Mouse (Mus musculus): ENCODE data around the gene Syngr1. TPM values are rescaled to one million over a fixed set of nuclear protein-coding genes. Genes with fewer than 3 reads are reported as not detected.

Gene Syngr1
- polyA plus RNA-seq, 1 experiment from 2014 or later = 38.6 TPM

DNA sequence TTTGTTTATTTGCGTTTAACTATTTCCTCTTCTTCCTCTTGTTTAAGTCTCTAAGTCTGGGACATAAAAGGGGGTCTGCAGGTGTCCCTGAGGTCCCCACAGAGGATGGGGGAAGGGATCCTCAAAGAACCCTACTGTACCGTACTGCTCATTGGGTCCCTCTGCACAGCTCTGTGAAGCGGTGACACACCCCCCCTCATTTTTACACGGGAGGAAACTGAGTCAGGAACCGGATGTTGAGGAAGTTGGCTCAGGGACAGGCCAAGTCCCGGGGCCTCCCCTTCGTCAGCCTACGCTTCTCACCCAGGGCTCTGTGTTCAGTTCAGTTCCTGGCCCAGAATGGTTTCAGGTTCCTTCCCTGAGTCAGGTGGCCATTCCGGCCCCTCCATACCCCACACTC lies 39.4 kb upstream of the Syngr1 start:
- H3K4me1 ChIP-seq (replicated peaks; ENCODE audit: control insufficient read depth, insufficient read depth, low read length) = peaks cover 26% of the 10 kb centered on the region
- no peak overlapping the region for H3K4me2 ChIP-seq
- no peak for DNase-seq (ENCODE audit: low spot score)
- H3K4me3 ChIP-seq (ENCODE audit: low read depth, low read length) = no peak overlapping the region
- no peaks in the 10 kb centered on the region for H3K27me3 ChIP-seq (replicated peaks; ENCODE audit: control insufficient read depth, insufficient read depth, low read length)
- H3K9me3 ChIP-seq (ENCODE audit: control insufficient read depth, low read length) = no peaks in the 10 kb centered on the region
- H3K36me3 ChIP-seq (ENCODE audit: control insufficient read depth, insufficient read depth, low read length) = no peaks in the 10 kb centered on the region
- 63% methylated on average over 9 of the region's 9 CpGs for WGBS
- no peak overlapping the region for H3K27ac ChIP-seq (ENCODE audit: low read depth, low read length)
- no peak for ATAC-seq (replicated peaks; ENCODE audit: low FRiP score)
- H3K9ac ChIP-seq (ENCODE audit: low read depth, low read length) = no peak overlapping the region

DNA sequence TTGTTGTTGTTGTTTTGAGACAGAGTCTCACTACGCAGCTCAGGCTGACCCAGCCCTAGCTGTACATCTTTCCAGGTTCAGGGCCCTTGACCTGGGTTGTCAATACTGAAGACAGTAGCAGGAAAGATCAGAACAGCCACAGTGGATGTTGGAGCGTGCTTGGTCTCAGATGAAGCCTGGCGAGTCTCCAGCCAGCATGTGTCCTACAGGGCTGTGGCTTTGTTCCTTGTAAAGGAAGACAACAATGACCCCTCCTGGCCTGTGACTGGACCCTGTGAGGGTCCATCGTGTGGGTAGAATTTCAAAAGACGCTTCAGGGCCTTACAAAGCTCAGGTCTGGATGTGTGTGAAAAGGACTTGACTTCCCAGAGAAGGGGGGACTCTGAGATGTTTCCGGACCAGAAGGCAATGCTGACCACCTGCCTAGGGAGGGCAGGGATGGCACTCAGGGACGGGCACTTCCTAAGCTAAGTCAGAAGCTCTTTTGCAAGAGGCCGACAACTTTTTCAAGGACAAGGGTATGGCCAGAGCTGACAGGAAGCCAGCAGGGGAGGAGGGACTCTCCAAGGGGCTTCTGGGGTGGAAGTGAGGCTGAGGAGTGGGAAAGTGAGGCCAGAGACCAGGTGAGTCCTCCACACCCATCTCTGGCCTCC lies 37.6 kb upstream of the Syngr1 start:
- no peaks in the 10 kb centered on the region for H3K36me3 ChIP-seq (ENCODE audit: control insufficient read depth, insufficient read depth, low read length)
- DNase-seq (ENCODE audit: low spot score) (no peak), ATAC-seq (replicated peaks; ENCODE audit: low FRiP score) (no peak)
- H3K4me3 ChIP-seq (ENCODE audit: low read depth, low read length) = no peak overlapping the region
- 75% methylated on average over 8 of the region's 8 CpGs for WGBS
- H3K4me1 ChIP-seq (replicated peaks; ENCODE audit: control insufficient read depth, insufficient read depth, low read length) = peaks cover 17% of the 10 kb centered on the region
- H3K4me2 ChIP-seq = no peak overlapping the region
- H3K27me3 ChIP-seq (replicated peaks; ENCODE audit: control insufficient read depth, insufficient read depth, low read length) = no peaks in the 10 kb centered on the region
- H3K27ac ChIP-seq (ENCODE audit: low read depth, low read length) = no peak overlapping the region
- H3K9me3 ChIP-seq (ENCODE audit: control insufficient read depth, low read length) = no peaks in the 10 kb centered on the region
- no peak overlapping the region for H3K9ac ChIP-seq (ENCODE audit: low read depth, low read length)

DNA sequence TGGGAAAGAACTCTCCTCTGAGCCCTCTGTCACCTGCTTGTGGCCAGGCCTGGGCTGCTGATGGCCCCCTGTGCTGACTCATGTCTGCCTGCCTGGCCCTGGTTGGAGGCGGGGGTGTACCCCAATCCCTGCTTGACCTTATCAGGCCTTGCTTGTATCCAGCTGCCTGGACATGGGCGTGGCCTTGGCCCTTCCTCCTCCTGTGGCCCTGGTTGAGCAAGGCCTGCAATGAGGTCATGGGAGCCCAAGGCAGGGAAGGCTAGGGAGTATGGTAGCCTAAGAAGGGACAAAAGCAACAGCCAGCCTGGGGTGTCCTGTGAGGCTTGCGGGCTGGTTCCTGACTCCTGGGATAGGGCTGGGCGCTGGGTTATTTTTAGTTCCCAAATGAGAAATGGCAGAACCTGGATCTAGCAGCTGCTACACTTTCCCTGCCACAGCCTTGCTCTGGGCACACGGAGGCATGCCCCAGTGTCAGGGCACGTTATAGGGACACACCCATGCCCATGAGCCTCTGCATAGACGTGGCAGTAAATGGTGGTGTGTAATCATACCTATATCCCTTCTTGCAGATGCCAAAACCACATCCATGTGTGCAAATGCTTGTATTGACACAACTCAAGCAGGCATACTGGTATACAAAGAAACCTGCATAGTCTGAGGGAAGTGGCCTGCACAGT lies 37.0 kb upstream of the Syngr1 start:
- Histone ChIP-seq H3K9ac (ENCODE audit: low read depth, low read length) (no peak overlapping the region), H3K4me3 (ENCODE audit: low read depth, low read length) (no peak overlapping the region), H3K4me2 (no peak overlapping the region), H3K36me3 (ENCODE audit: control insufficient read depth, insufficient read depth, low read length) (no peaks in the 10 kb centered on the region), H3K9me3 (ENCODE audit: control insufficient read depth, low read length) (no peaks in the 10 kb centered on the region), H3K4me1 (replicated peaks; ENCODE audit: control insufficient read depth, insufficient read depth, low read length) (peaks cover 13% of the 10 kb centered on the region), H3K27me3 (replicated peaks; ENCODE audit: control insufficient read depth, insufficient read depth, low read length) (no peaks in the 10 kb centered on the region), H3K27ac (ENCODE audit: low read depth, low read length) (no peak overlapping the region)
- WGBS = 64% methylated on average over 7 of the region's 7 CpGs
- DNase-seq (ENCODE audit: low spot score) = no peak
- ATAC-seq (replicated peaks; ENCODE audit: low FRiP score) = peak; percentile 39

GRCm38 (mm10) chr15:80058151-80058550 lies 33.0 kb upstream of the Syngr1 start:
- Histone ChIP-seq H3K27ac (ENCODE audit: low read depth, low read length) (no peak overlapping the region), H3K36me3 (ENCODE audit: control insufficient read depth, insufficient read depth, low read length) (no peaks in the 10 kb centered on the region), H3K4me2 (no peak overlapping the region), H3K9ac (ENCODE audit: low read depth, low read length) (no peak overlapping the region), H3K27me3 (replicated peaks; ENCODE audit: control insufficient read depth, insufficient read depth, low read length) (no peaks in the 10 kb centered on the region), H3K9me3 (ENCODE audit: control insufficient read depth, low read length) (no peaks in the 10 kb centered on the region), H3K4me3 (ENCODE audit: low read depth, low read length) (no peak overlapping the region), H3K4me1 (replicated peaks; ENCODE audit: control insufficient read depth, insufficient read depth, low read length) (peaks cover 10% of the 10 kb centered on the region)
- 81% methylated on average over 7 of the region's 7 CpGs for whole genome bisulfite sequencing
- ATAC-seq (replicated peaks; ENCODE audit: low FRiP score) (no peak), DNase-seq (ENCODE audit: low spot score) (no peak)

- Histone ChIP-seq H3K4me2 (no peak overlapping the region), H3K4me1 (replicated peaks; ENCODE audit: control insufficient read depth, insufficient read depth, low read length) (no peaks in the 10 kb centered on the region), H3K27me3 (replicated peaks; ENCODE audit: control insufficient read depth, insufficient read depth, low read length) (no peaks in the 10 kb centered on the region; the same call in 1 of the 2 replicates), H3K4me3 (ENCODE audit: low read depth, low read length) (no peak overlapping the region), H3K9me3 (ENCODE audit: control insufficient read depth, low read length) (no peaks in the 10 kb centered on the region), H3K9ac (ENCODE audit: low read depth, low read length) (no peak overlapping the region), H3K27ac (ENCODE audit: low read depth, low read length) (no peak overlapping the region), H3K36me3 (ENCODE audit: control insufficient read depth, insufficient read depth, low read length) (no peaks in the 10 kb centered on the region)
- DNase-seq (ENCODE audit: low spot score) = no peak
- no peak; the same call in 1 of the 2 replicates for ATAC-seq (replicated peaks; ENCODE audit: low FRiP score)
- WGBS = 68% methylated on average over 7 of the region's 7 CpGs
Measured at GRCm38 (mm10) chr15:80059606-80060005, 31.5 kb upstream of the Syngr1 start.

DNA sequence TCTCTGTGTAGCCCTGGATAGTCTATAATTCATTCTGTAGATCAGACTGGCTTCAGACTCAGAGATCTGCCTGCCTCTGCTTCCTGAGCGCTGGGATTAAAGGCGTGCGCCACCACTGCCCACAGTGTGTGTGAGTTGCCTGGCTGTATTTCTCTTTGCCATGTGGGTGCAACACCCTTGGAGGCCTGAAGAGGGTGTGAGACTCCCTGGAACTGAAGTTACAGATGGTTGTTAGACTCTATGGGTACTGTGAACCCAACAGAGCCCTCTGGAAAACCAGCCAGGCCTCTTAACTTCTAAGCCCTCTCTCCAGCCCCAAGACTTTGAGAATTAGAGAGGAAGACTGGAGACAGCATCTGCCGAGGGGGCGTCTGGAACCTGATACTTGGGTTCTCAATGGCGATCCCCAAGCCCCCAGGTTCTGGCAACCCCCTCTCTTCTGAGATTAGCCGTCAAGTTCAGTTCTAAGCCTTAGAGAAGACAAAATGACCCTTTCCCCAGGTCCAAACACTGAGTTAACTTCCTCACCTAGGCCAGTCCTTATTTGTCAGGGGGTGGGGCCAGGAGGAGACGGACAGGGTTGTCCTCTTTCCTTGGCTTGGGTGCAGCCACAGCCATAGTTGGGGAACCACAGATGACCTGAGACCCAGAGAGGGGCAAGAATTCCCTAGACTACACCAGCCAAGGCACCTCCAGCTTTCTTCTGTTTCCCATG lies 30.6 kb upstream of the Syngr1 start:
- H3K9me3 ChIP-seq (ENCODE audit: control insufficient read depth, low read length) = no peaks in the 10 kb centered on the region
- no peaks in the 10 kb centered on the region; the same call in 1 of the 2 replicates for H3K27me3 ChIP-seq (replicated peaks; ENCODE audit: control insufficient read depth, insufficient read depth, low read length)
- no peak overlapping the region for H3K27ac ChIP-seq (ENCODE audit: low read depth, low read length)
- DNase-seq (ENCODE audit: low spot score) = no peak
- WGBS = 91% methylated on average over 8 of the region's 8 CpGs
- H3K36me3 ChIP-seq (ENCODE audit: control insufficient read depth, insufficient read depth, low read length) = no peaks in the 10 kb centered on the region
- H3K4me3 ChIP-seq (ENCODE audit: low read depth, low read length) = no peak overlapping the region
- no peak overlapping the region for H3K9ac ChIP-seq (ENCODE audit: low read depth, low read length)
- H3K4me2 ChIP-seq = no peak overlapping the region
- H3K4me1 ChIP-seq (replicated peaks; ENCODE audit: control insufficient read depth, insufficient read depth, low read length) = no peaks in the 10 kb centered on the region
- ATAC-seq (replicated peaks; ENCODE audit: low FRiP score) = no peak

- Histone ChIP-seq H3K27ac (ENCODE audit: low read depth, low read length) (no peak overlapping the region), H3K36me3 (ENCODE audit: control insufficient read depth, insufficient read depth, low read length) (no peaks in the 10 kb centered on the region), H3K4me2 (no peak overlapping the region), H3K27me3 (replicated peaks; ENCODE audit: control insufficient read depth, insufficient read depth, low read length) (no peaks in the 10 kb centered on the region; the same call in 1 of the 2 replicates), H3K4me1 (replicated peaks; ENCODE audit: control insufficient read depth, insufficient read depth, low read length) (no peaks in the 10 kb centered on the region), H3K4me3 (ENCODE audit: low read depth, low read length) (no peak overlapping the region), H3K9ac (ENCODE audit: low read depth, low read length) (no peak overlapping the region), H3K9me3 (ENCODE audit: control insufficient read depth, low read length) (no peaks in the 10 kb centered on the region)
- no peak for DNase-seq (ENCODE audit: low spot score)
- WGBS = 79% methylated on average over 4 of the region's 4 CpGs
- no peak for ATAC-seq (replicated peaks; ENCODE audit: low FRiP score)
Measured at GRCm38 (mm10) chr15:80061071-80061550, 30.0 kb upstream of the Syngr1 start.

GRCm38 (mm10) chr15:80062339-80062738 lies 28.8 kb upstream of the Syngr1 start:
- no peaks in the 10 kb centered on the region; the same call in 1 of the 2 replicates for H3K27me3 ChIP-seq (replicated peaks; ENCODE audit: control insufficient read depth, insufficient read depth, low read length)
- H3K4me1 ChIP-seq (replicated peaks; ENCODE audit: control insufficient read depth, insufficient read depth, low read length) = no peaks in the 10 kb centered on the region
- H3K9ac ChIP-seq (ENCODE audit: low read depth, low read length) = no peak overlapping the region
- DNase-seq (ENCODE audit: low spot score) (no peak), ATAC-seq (replicated peaks; ENCODE audit: low FRiP score) (no peak)
- WGBS = 78% methylated on average over 8 of the region's 9 CpGs
- H3K4me3 ChIP-seq (ENCODE audit: low read depth, low read length) = no peak overlapping the region
- no peak overlapping the region for H3K27ac ChIP-seq (ENCODE audit: low read depth, low read length)
- H3K36me3 ChIP-seq (ENCODE audit: control insufficient read depth, insufficient read depth, low read length) = no peaks in the 10 kb centered on the region
- H3K9me3 ChIP-seq (ENCODE audit: control insufficient read depth, low read length) = no peaks in the 10 kb centered on the region
- no peak overlapping the region for H3K4me2 ChIP-seq
